Mouse (Mus musculus) kidney, adult 11 months (tissue): ENCODE measurements around the gene Dmkn.
"Not testable (repeated sequence)": the region's sequence is repeated elsewhere in the genome, so short reads cannot be mapped to it uniquely, and the experiment has no call there.

Experiments used
- DNase-seq: peaks from one replicate; pipeline ENCODE4 v3.0.0; 2022

The Dmkn gene

DNA sequence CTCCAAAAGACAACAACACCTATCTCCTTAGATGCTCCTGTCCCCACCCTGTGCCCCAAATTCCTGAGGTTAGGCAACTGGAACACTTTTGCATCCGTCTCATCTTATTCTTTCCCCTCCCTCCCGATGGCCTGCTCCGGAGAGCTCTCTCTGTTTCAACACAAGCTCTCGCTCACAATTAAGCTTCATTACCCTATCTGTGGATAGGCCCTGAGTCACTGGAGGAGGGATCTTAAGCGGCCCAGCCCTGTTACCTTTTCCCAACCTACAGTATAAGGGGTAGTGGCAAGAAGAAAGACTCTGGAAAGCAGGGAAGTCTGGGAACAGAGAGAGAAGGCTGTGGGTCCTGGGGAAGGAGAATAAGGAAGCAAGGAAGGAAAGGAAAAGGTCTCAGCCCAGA, at the start of gene Dmkn:
Gene Dmkn (plus strand): TSS at position 301 of the 400 bp plus-strand sequence.
- no peak for DNase-seq

DNA sequence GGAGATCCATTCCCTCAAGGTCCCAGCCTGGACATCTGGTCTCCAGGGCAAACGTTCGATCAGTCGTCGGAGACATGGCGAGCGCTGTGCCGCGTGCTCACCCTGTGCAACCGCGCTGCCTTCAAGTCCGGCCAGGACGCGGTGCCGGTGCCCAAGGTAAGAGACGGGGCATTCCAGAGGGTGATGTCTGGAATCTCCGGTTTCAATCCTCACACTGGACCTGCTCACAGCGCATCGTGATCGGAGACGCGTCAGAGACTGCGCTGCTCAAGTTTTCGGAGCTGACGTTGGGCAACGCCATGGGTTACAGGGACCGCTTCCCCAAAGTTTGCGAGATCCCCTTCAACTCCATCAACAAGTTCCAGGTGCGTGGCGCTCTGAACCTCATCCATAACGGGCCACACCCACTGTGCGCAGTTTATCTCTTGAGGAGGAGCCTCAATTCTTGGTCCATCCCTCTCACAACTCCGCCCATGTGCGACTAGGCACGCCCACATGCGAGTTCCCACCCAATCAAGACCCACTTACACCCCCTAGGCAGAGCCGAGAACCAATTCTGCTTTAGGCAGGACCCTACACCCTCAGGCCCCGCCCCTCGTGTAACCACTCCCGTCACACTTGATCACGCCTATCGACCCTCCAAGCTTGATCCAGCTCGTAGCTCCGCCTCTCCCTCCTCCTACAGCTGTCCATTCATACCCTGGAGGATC, 46.4 kb upstream of the Dmkn start:
- DNase-seq, result peak; percentile 46

DNA sequence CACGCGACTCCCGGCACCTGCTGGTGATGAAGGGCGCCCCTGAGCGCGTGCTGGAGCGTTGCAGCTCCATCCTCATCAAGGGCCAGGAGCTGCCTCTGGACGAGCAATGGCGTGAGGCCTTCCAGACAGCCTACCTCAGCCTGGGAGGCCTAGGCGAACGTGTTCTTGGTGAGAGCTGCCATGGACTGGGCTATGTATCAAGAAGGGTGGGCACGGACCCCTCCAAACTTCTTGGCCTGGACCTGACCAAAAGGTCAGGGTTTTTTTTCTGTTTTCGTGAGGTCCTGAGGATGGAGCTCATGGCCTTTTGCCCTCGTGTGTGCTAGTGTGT, 45.9 kb upstream of the Dmkn start:
- no peak for DNase-seq

DNA sequence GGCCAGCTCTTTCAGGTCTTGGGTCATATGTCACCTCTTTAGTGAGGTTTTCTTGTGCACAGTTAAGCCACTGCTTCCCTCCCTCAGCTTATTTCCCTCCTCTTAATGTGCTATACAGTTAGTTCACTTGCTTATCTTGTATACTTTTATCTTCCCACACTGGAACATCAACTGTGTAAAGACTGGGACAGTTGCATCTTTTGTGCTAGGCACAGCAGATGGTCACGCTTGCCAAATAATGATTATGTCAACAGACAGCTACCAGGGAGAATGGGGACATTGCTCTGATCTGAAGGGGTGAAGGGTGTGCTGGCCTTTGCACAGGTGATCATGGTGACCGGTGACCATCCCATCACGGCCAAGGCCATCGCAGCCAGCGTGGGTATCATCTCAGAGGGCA, 43.9 kb upstream of the Dmkn start:
- DNase-seq, result no peak

DNA sequence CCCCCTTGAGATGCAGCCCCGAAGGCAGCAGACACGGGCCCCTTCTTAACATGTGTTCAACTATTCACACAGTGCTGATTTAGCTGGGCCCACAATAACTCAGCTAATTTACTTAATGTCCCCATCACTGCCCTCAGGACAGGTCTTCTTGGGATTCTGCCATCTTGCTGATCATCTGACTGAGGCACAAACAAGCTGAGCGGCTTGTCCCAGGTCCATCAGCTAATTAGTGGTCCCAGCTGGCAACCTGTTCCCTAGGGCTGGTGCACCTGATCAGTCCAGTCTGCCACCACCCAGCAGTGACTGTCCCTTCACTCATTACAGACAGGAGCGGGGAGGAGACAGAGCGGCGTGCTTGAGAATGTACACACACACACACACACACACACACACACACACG, 42.3 kb upstream of the Dmkn start:
- DNase-seq, result no peak

DNA sequence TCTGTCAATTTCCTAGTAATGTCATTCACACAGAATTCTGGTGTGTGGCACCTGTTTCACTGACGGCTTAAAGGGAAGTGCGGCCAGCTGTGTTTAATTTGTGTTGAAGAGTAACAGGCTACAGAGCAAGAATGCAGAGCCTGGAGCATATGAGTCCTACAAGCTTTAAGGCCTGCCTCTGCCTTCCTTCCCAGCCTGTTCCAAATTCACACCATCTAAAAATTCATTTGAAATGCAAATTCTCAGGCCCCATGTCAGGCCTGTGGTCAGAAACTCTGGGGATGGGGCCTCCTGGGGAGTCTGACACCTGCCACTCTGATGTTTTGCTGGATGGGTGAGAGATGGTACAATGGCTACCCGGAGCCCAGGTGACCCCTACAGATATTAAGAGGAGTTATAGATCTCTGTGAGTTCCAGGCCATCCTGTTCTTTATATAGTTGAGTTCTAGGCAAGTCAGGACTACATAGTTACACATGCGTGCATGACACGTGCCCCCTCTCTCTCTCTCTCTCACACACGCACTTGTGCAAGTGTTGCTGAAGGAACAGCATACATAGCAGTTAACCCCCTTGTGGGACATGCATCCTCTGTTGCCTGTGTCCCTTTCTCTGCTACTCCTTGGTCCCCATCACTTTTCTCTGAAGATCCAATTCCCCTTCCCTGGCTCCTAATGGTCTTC, 40.1 kb upstream of the Dmkn start:
- no peak for DNase-seq

DNA sequence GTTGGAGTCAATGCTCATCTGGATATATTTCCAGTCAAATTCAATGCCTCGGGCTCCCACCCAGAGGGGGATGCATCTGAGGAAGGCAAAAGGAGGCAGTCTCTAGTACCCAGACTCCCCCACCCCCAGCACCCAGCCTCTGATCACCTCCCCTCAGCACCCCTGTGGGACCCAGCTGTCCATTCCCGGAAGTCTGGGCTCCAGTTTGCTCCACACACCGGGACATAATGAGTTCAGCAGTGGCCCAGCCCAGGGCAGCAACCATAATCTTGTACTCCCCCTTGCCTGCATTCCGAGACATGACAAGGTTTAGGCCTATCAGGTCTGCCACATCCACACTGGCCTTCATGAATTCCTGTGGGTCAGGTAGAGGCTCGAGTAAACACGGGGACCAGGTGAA, 35.3 kb upstream of the Dmkn start:
- no peak for DNase-seq

DNA sequence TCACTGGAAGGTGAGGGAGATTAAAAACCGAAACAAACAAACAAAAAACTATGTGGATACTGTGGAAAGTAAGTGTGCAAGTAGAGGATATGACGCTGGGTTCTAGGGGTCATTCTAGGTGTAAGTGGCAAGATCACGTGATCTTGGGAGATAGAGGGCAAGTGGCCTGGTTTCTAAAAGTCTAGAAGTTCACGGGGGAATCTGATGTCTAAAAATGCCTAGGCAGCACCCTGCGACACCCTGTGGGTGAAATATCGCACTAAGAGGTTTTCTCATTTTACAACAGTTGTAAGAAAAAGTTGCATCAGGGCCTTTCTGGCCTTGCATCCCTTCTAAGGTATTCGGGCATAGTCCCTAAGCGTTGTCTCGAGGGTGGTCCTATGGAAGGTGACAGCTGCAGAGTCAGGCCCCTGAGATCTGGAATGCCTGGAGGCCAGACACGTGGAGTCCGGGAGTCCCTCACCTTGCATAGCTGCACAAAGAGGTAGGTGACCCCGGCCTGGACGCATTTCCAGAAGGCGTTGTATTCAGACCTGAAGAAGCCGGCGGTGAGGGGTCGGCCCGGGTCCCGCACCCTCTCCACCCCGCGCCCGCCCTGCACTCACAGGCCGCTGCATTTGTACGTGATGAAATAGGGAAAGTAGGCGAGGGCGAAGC, 34.7 kb upstream of the Dmkn start:
- no peak for DNase-seq

DNA sequence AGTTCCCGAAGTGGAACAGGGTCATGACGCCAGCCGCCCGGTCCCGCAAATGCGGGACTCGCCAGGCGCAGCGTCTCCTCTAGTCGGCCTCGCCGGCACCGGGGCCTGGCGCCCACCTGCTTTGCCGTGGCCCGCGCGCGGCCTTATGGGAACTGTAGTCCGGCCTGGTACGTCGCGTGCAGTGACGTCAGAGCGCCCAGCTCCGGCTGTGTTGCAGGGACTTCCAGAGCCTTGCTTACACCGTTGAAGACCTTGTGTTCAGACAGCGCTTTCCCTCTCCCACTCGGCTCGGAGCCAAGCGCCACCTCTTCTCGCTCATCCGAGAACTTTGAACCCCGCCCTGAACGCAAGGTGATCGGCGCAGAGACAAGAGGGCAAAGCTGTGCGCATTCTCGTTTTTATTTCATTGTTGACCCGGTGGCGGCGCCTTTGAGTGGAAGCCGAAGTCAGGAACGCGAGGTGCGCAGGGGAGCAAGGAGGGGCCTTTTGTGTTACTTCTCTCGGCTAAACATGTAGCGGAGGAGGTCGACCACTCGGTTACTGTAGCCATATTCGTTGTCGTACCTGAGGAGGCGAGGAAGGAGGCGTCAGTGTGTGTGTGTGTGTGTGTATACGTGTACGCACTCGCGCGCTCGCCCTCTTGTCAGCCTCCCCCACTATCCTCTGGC, 34.0 kb upstream of the Dmkn start, which contains the start of gene Tmem147:
Gene Tmem147 (minus strand): TSS at position 145 of the 668 bp plus-strand sequence.
- peak; percentile 98 for DNase-seq

DNA sequence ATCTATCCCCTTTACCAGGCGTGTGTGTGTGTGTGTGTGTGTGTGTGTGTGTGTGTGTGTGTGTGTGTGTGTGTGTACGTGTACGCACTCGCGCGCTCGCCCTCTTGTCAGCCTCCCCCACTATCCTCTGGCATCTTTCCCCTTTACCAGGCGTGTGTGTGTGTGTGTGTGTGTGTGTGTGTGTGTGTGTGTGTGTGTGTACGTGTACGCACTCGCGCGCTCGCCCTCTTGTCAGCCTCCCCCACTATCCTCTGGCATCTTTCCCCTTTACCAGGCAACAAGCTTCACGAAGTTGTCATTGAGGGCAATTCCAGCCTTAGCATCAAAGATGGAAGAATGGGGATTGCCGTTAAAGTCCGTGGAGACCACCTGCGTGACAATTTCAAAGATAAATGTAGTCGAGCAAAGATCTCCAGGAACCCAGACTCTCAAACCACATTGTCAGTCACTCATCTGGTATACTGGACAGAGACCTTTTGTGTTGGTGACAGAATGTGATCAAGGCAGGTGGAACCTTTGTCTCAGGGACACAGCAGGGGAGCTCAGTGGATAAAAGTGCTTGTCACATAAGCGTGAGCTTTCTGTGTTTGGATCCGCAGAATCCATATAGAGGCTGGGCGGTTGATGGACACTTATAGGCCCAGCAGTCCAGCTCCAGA, 33.4 kb upstream of the Dmkn start:
- not testable (repeated sequence) for DNase-seq

DNA sequence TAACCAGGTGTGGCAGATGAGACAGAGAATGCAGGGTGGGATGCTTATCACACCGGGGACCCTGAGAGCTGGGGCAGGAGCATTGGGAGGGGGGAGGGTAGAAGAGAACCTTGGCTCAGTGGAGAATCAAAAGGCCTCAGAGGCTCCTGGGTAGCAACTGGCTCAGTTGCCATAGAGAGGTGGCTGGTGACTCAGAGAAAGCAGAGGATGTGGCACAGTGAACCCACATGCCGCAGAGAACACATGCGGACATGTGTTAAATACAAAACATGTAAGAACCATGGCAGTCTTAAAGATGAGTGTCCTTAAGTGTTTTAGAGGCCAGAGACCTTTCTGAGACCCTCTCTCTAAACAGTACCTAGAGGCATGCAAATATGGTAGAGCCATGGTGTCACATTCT, 27.3 kb upstream of the Dmkn start:
- no peak for DNase-seq

DNA sequence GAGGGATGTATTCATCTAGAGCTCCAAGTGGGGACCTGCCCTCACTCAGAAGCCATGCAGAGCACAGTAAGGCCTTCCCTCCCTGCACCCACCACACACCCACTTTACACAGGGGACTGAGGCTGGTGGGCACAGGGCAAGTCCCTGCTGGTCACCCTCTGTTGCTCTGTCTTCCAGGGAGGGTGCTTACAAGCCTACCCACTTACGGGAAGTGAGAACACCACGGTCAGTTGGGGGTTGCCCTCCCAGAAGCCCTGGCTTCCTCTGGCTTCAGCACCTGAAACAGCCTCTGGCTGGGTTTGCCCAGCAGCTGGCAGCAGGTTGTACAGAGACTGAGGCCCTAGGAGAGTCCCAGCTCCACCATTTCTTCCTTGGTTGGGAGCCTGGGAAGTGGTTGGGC, 21.0 kb upstream of the Dmkn start:
- DNase-seq, result not testable (repeated sequence)

DNA sequence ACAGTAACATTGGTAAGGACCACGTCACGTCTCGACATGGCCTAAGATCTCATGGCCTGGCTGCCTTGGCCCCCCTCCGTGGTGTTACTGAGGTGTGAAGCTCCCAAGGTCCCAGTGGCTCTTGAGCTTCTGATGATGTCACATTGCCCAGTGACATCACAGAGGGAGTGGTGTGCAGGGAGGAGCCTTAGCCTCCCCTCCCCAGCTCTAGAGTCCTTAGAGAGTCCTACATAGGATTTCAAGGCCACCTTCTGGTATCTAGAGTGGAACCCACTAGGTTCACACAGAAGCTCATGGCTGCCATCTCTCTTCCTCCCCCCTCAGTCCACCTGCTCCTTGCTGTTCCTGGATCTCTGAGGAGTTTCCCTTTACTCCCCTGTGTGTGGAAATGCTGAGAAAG, 19.9 kb upstream of the Dmkn start, which contains the start of gene Gapdhs:
Gene Gapdhs (minus strand): TSS at position 65 of the 400 bp plus-strand sequence.
- not testable (repeated sequence) for DNase-seq

DNA sequence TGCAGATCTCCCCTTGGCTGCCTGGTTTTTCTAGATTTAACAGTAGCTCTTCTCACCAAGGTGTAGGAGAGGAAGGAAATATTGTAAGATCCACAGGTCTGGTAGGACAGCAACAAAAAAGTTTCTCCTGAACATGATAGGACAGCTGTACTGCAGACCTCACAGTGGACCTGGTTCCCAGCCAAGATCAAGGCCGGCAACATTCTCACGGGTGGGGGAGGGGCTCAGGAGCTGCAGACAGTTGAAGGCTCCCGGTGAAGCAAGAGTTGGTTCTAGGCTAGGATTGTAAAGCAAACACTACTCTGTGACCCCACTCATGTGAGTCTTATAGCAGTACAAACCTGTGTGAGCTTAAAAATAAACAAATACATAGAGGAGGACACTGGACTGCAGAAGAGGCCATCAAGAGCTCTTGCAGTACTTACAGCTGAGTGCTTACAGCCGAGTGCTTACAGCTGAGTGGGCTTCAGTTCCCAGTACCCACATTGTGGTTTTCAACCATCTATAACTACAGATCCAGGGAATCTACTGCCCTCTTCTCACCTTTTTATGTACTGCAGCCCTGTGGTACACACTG, 19.4 kb upstream of the Dmkn start:
- DNase-seq, result no peak

DNA sequence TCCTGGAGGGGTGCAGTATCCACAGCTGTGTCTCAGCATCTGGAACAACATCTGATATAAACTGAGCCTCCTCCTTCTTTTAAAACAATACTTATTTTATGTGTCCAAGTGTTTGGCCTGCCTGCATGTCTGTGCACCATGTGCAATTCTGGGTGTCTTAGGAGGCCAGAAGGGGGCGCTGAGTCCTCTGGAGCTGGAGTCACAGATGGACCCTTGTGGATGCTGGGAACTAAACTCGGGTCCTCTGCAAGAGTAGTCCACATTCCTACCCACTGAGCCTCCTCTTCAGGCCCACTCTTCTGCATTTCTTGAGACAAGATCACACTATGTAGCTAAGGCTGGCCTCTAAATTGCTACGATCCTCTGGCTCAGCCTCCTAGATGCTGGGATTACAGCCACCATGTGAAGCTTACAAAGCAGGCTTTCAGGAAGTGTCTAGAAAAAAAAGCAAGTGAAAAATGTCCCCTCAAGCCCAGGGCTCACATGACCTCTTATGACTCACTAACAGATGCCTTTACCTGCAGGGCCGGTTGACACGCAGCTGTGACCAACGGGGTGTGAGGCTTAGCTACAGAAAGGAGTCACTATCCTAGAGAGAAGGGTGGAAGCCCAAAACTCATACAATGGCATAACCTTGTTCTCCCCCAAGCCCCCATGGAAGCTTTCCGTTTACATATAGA, 15.9 kb upstream of the Dmkn start:
- DNase-seq, result no peak

DNA sequence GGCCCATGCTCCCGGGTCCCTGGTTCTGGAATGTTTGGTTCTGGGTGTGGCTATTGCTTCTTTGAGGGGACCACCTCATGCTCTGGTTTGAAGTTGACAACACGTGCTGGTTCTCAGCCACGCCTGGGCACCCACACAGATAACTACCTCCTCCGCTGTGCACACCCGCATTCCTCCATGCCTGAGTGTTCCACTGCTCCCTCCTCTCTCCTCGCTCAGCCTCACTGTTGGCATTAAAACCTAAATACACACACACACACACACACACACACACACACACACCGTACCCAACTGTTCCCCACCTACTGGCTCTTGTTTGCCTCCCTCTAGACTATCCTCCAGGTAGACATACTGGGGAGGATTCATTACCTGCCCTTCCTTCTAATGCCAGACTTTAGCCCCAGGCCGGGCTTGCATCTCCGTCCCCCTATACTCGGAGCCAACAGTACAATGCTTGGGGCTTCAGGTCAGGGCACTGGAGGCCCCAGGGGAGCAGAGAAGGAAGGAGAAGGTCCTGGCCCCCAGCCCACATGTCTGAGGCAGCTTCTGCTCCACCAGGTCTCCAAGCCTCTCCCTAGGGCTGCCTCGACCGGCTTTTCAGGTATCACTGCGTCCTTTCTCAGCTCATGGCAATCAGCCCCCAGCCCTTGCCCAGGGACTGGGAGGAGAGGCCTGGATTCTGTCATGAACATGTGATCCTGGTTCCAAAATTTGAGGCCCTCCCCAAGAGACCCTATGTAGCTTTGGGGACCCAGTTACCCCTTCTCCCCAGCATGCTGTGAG, 13.5 kb upstream of the Dmkn start:
- no peak for DNase-seq

DNA sequence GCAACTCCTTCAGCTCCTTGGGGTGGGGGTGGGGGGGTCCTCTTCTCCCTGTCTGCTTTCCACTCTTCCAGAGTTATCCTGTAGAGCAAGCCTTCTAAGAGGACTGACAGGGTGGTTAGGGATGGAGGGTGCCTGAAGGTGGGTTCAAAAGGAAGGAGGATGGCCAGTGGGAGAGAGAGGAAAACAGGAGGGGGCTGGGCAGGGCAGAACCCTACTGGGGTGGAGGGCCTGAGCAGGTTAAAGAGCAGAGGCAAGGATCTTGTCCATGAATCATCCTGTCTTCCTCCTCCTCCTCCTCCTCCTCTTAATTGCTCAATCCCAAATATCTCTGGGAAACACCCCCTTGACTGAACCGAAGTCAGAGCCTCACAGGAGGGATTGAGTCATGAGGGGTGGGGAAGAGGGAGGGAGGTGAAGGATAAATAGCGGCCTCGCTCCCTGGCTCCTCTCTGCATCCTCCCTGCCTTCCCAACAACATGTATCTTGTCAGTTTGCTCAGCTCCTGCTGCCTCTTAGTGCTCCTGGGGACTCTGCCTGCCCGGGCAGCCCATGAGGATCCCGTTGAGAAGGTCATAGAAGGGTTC, 12.4 kb upstream of the Dmkn start, which contains the start of gene Sbsn:
Gene Sbsn (plus strand): TSS at position 386 of the 584 bp plus-strand sequence.
- no peak for DNase-seq

DNA sequence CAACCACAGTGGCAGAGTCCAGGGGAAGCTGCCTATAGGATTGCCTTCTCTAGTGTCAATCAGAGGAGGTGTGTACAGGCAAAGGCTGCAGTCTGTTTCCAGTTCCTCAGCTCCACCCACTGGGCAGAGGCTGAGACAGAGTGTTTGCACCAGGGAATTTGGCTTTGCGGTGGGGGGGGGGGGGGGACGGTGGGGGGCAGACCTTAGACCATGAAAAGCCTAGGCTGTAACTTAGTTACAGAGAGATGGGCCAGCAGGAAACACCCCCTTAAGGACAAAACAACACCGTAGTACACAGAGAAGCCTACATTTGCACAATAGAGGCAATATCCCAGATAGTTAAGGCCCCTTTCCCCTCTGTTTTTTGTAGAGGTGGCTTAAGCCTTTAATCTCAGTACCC, 6.6 kb upstream of the Dmkn start:
- no peak for DNase-seq

DNA sequence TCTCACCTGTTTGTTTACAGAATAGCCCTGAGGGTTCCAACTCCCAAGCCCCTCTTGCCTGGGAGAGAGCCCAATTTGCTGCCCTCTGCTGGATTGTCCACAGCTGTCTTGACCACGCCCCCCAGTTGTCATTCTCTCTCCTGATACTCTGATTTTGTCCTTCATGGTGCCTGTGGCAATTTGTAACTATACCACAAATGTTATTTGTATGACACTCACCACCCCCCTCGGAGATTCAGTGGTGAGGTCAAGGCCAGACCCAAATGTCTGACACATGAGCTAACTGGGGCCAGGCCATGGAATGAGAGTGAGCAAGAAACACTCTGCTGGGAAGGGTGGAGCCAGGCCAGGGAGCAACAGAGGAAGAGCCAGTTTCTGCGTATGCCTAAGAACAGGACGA, 4.7 kb upstream of the Dmkn start:
- no peak for DNase-seq

DNA sequence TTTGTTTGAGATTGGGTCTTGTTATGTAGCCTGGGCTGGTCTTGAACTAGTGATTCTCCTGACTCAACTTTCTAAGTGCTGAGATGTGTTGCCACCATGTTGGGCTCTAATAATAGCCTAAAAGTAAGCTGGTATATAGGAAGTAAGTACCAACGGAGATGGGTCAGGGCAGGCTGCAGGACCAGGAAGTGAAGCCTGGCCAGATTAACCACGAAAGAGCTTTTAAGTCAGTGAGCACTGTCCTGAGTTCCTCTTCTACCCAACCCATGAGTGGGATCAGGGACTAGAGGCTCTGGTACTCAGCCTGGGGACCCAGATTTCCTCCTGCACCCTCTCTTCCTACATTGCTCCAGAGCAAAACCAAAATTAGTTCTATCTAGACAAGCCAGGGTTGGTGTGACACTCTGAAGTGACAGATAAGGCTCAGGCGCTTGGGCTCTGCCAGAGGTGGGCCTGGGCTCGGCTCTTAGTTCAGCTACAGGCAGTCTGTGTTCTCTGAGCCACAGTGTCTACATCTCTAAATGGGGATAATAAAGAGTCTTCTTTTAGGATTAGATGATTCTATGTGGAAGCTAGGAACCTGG, 1.7 kb upstream of the Dmkn start:
- no peak for DNase-seq
